Mouse (Mus musculus) small intestine, adult 10 weeks (tissue): ENCODE results near the gene Tmem267. TPM values are rescaled to one million over a fixed set of nuclear protein-coding genes. Genes with fewer than 3 reads are reported as not detected.

Experiments
- polyA plus RNA-seq: library from polyadenylated mRNA; stranded (reverse); fragments of 350-450 nt; fragmentation: Illumina TruSeq; extraction: RNeasy Lipid Tissue Mini Kit (QIAGEN cat#74804); gene quantifications from one replicate; pipeline ENCODE4 v1.2.3, GENCODE M21; 2014; ENCODE audit warnings: low replicate concordance

Gene Tmem267
- 15.0 TPM for polyA plus RNA-seq

GRCm38 (mm10) chr13:119487880-119488580 is at the start of gene Tmem267, which contains the start of gene 3110070M22Rik:
Gene Tmem267, plus strand, starts transcription at chr13:119488039.
Gene 3110070M22Rik, minus strand, starts transcription at chr13:119488383.

GRCm38 (mm10) chr13:119462596-119463560 is 25.0 kb upstream of the Tmem267 start, which contains the start of gene 4833420G17Rik:
Gene 4833420G17Rik, plus strand, starts transcription at chr13:119462768.

GRCm38 (mm10) chr13:119623634-119624033 is 135.8 kb downstream of the Tmem267 start, which contains the start of gene Ccl28:
Gene Ccl28, plus strand, starts transcription at chr13:119623819.

Other genes with a start within 250 kb of the Tmem267 start
- 254 TPM for gene Paip1, start 59.4 kb upstream of the Tmem267 start, polyA plus RNA-seq
- 76.1 TPM for gene 4833420G17Rik, start 25.3 kb upstream of the Tmem267 start, polyA plus RNA-seq
- gene 3110070M22Rik, start 344 bp downstream of the Tmem267 start, polyA plus RNA-seq = 0.78 TPM
- gene Ccl28, start 135.8 kb downstream of the Tmem267 start, polyA plus RNA-seq = 48.1 TPM
- 154 TPM for gene Hmgcs1, start 202.3 kb downstream of the Tmem267 start, polyA plus RNA-seq